Mouse (Mus musculus): ENCODE results near the gene Clec3a. TPM values are rescaled to one million over a fixed set of nuclear protein-coding genes. Genes with fewer than 3 reads are reported as not detected.

Clec3a gene
- total RNA-seq, 2 experiments from 2014 or later, result not detected

- no peak for ATAC-seq (replicated peaks; ENCODE audit: poor library complexity, severe bottlenecking)
Measured at GRCm38 (mm10) chr8:114455302-114455701, 37.4 kb downstream of the Clec3a start.

GRCm38 (mm10) chr8:114455953-114456352, 38.1 kb downstream of the Clec3a start:
- no peak for ATAC-seq (replicated peaks; ENCODE audit: poor library complexity, severe bottlenecking)

- ATAC-seq (replicated peaks; ENCODE audit: poor library complexity, severe bottlenecking), result no peak
Measured at GRCm38 (mm10) chr8:114458113-114458784, 40.4 kb downstream of the Clec3a start.

- ATAC-seq (replicated peaks; ENCODE audit: poor library complexity, severe bottlenecking), result peak; percentile 53; the same call in 1 of the 2 replicates
Measured at GRCm38 (mm10) chr8:114460600-114460999, 42.7 kb downstream of the Clec3a start.

GRCm38 (mm10) chr8:114462591-114462990, 44.7 kb downstream of the Clec3a start:
- ATAC-seq (replicated peaks; ENCODE audit: poor library complexity, severe bottlenecking), result no peak

GRCm38 (mm10) chr8:114463305-114463704, 45.4 kb downstream of the Clec3a start:
- no peak; the same call in 1 of the 2 replicates for ATAC-seq (replicated peaks; ENCODE audit: poor library complexity, severe bottlenecking)

- no peak for ATAC-seq (replicated peaks; ENCODE audit: poor library complexity, severe bottlenecking)
Measured at GRCm38 (mm10) chr8:114468526-114469207, 50.8 kb downstream of the Clec3a start.

- no peak for ATAC-seq (replicated peaks; ENCODE audit: poor library complexity, severe bottlenecking)
Measured at GRCm38 (mm10) chr8:114469208-114469590, 51.3 kb downstream of the Clec3a start.

GRCm38 (mm10) chr8:114473546-114473945, 55.7 kb downstream of the Clec3a start:
- peak; percentile 68 for ATAC-seq (replicated peaks; ENCODE audit: poor library complexity, severe bottlenecking)

Other genes starting within 250 kb of the Clec3a start
- gene Vat1l, start 212.5 kb upstream of the Clec3a start, total RNA-seq (2014; fragmentation: Nextera tagmentation), result not detected in 2 replicates
- gene Vat1l, start 212.5 kb upstream of the Clec3a start, total RNA-seq (2017), result not detected in 2 replicates
- gene Wwox, start 21.6 kb downstream of the Clec3a start, total RNA-seq (2014; fragmentation: Nextera tagmentation), result 23.3 and 25.5 TPM in 2 replicates
- 10.9 and 13.6 TPM in 2 replicates for gene Wwox, start 21.6 kb downstream of the Clec3a start, total RNA-seq (2017)